Mouse (Mus musculus) adrenal gland, adult 18-20 months (tissue): ENCODE measurements around the gene Gm5416. TPM values are rescaled to one million over a fixed set of nuclear protein-coding genes. Genes with fewer than 3 reads are reported as not detected.
"Not testable (repeated sequence)": the region's sequence is repeated elsewhere in the genome, so short reads cannot be mapped to it uniquely, and the experiment has no call there.

Experiments used
- DNase-seq, 2 experiments: peaks; one replicate each; pipeline ENCODE4 v3.0.0; 2021 to 2022; ENCODE audit warnings: low spot score in 2 of 2
- long read RNA-seq, 2 experiments: library from polyadenylated mRNA; stranded (forward); transcript quantifications; one replicate each; pipeline ENCODE4 v2.0.0; 2021
- total RNA-seq, 2 experiments: library from RNA; stranded (reverse); gene quantifications; 1 replicate in 1 of 2; 2 replicates in 1 of 2; pipeline ENCODE4 v1.2.3; 2021

Gene Gm5416
- not detected for total RNA-seq
- long read RNA-seq, experiment 1 = 0 reads
- long read RNA-seq, experiment 2 = 0 reads

- no peak for DNase-seq
Measured at GRCm38 (mm10) chr16:36209967-36210453, at the start of gene Gm5416. Gene Gm5416, plus strand, starts transcription at chr16:36210403.

GRCm38 (mm10) chr16:36167841-36168240 is 42.4 kb upstream of the Gm5416 start:
- DNase-seq = not testable (repeated sequence)

GRCm38 (mm10) chr16:36176108-36176507 is 34.1 kb upstream of the Gm5416 start:
- DNase-seq = no peak

GRCm38 (mm10) chr16:36179910-36180309 is 30.3 kb upstream of the Gm5416 start:
- DNase-seq = no peak

- DNase-seq = not testable (repeated sequence)
Measured at GRCm38 (mm10) chr16:36183912-36184311, 26.3 kb upstream of the Gm5416 start, which contains the start of gene Gm5483. Gene Gm5483, plus strand, starts transcription at chr16:36184212.

GRCm38 (mm10) chr16:36199226-36199625 is 11.0 kb upstream of the Gm5416 start:
- DNase-seq = no peak

- no peak for DNase-seq
Measured at GRCm38 (mm10) chr16:36203846-36204245, 6.4 kb upstream of the Gm5416 start.

- not testable (repeated sequence) for DNase-seq
Measured at GRCm38 (mm10) chr16:36205684-36206083, 4.5 kb upstream of the Gm5416 start.

- DNase-seq = not testable (repeated sequence)
Measured at GRCm38 (mm10) chr16:36221168-36221567, 11.0 kb downstream of the Gm5416 start, which contains the start of gene 2010005H15Rik. Gene 2010005H15Rik, plus strand, starts transcription at chr16:36221468.

GRCm38 (mm10) chr16:36260585-36260984 is 50.4 kb downstream of the Gm5416 start:
- DNase-seq = not testable (repeated sequence)

Other genes with a start within 250 kb of the Gm5416 start
- gene Kpna1, start 231.7 kb upstream of the Gm5416 start, total RNA-seq = 100 to 1,000 TPM in 1 of 2 experiments, 10 to 100 TPM in 1; 77.6 to 101 TPM
- gene Wdr5b, start 169.2 kb upstream of the Gm5416 start, total RNA-seq = 1 to 10 TPM; 2.8 to 3.9 TPM
- gene Fam162a, start 138.8 kb upstream of the Gm5416 start, total RNA-seq = 100 to 1,000 TPM; 165 to 228 TPM
- 10 to 100 TPM; 27.8 to 39.0 TPM for gene Ccdc58, start 138.7 kb upstream of the Gm5416 start, total RNA-seq
- not detected for gene Csta1, start 79.2 kb upstream of the Gm5416 start, total RNA-seq
- not detected for gene Stfa2l1, start 53.6 kb upstream of the Gm5416 start, total RNA-seq
- not detected for gene Gm5483, start 26.2 kb upstream of the Gm5416 start, total RNA-seq
- 1 to 10 TPM in 1 of 2 experiments, not detected in 1; 8.4 TPM for gene 2010005H15Rik, start 11.1 kb downstream of the Gm5416 start, total RNA-seq
- gene Stfa1, start 66.5 kb downstream of the Gm5416 start, total RNA-seq = not detected
- not detected for gene BC117090, start 123.9 kb downstream of the Gm5416 start, total RNA-seq
- not detected for gene BC100530, start 157.3 kb downstream of the Gm5416 start, total RNA-seq
- gene Stfa2, start 198.1 kb downstream of the Gm5416 start, total RNA-seq = not detected
- not detected for gene Stfa3, start 245.0 kb downstream of the Gm5416 start, total RNA-seq